Mouse (Mus musculus) Muller cell, postnatal 12 days (primary cell): ENCODE data around the gene Cyb561a3.
"Not testable (repeated sequence)": the region's sequence is repeated elsewhere in the genome, so short reads cannot be mapped to it uniquely, and the experiment has no call there.

Experiments
- DNase-seq: peaks from one replicate; pipeline ENCODE4 v3.0.0-alpha.2; 2015; ENCODE audit errors: inconsistent ontology term

The Cyb561a3 gene

GRCm38 (mm10) chr19:10576690-10577561 lies at the start of gene Cyb561a3, which contains the start of gene Tmem138:
Gene Cyb561a3 (plus strand): TSS chr19:10577172.
Gene Tmem138 (minus strand): TSS chr19:10577362.
- peak; percentile 94 for DNase-seq

GRCm38 (mm10) chr19:10530082-10530481 lies 46.9 kb upstream of the Cyb561a3 start:
- no peak for DNase-seq

GRCm38 (mm10) chr19:10539454-10539853 lies 37.5 kb upstream of the Cyb561a3 start:
- DNase-seq = no peak

- DNase-seq = peak; percentile 77
Observed at GRCm38 (mm10) chr19:10555624-10556510, 21.1 kb upstream of the Cyb561a3 start, which contains the start of gene Tmem216. Gene Tmem216 (minus strand): TSS chr19:10556238.

DNA sequence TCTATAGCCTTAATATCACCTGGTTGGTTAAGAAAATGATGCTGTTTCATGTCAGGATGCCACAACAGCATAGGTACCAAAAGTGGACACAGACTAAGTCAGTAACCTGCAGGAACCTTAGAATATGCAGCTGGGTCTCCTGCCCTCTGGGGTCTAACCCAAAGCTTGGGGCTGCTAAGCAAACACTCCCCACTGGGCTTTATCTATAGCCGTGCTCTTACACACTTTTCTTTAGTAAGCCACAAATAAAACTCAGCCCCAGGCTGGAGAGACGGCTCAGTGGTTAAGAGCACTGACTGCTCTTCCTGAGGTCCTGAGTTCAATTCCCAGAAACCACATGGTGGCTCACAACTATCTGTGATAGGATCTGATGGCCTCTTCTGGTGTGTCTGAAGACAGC lies 20.0 kb upstream of the Cyb561a3 start:
- no peak for DNase-seq

DNA sequence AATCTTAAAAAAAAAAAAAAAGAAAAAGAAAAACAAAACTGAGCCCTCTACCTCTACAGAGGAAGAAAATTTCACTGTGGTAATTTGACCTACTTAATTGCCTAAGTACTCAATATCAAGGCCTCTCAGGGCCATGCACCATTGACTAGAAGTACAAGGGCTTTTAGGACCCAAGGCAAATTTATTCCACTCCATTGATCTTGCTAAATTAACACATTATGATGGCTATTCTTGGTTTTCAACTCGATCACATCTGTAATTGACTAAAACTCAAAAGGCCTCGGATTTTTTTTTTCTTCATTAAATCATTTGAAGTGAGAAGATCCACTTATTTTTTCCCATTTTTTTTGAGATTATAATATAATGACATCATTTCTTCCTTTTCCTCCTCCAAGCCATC lies 19.5 kb upstream of the Cyb561a3 start:
- DNase-seq = no peak

- not testable (repeated sequence) for DNase-seq
Observed at GRCm38 (mm10) chr19:10557837-10558375, 19.1 kb upstream of the Cyb561a3 start.

- DNase-seq = no peak
Observed at GRCm38 (mm10) chr19:10560108-10560507, 16.9 kb upstream of the Cyb561a3 start.

GRCm38 (mm10) chr19:10561558-10562314 lies 15.2 kb upstream of the Cyb561a3 start:
- peak; percentile 90 for DNase-seq

DNA sequence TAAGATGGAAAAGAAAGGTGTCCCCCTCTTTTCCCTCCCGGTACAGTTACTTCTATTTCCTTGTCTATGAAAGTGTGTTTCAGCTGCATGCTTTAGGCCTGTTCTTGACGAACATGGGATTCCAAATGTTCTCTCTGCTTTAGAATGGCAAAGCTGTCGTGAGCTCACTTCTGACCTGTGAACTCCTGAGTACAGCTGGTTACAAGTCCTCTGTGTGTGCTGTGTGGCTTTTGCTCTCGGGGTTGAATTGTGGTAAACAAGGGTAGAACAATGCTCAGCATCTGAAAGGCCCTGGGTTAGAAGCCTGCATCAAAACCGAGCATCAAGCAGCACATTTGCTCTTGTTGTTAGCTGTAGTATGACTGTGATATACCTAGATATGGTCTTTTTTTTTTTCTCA lies 14.6 kb upstream of the Cyb561a3 start:
- DNase-seq = no peak

DNA sequence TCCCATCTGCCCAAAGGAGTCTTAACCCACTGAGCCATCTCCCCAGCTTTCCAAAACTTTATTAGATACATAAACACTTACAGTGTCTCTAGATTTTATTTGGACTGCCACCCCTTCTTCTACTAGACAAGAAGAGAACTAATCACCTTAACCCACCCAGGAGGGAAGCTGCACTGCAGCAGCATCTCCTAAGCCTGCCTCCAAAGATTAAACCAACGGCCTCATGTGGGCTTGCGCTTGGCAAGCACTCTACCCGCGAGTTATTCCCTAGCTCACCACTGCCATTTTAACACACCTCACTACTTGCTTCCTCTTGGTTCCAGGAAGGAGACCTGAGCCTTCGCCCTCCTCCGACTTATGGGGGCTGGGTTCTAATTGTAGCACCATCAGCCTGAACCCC lies 12.7 kb upstream of the Cyb561a3 start:
- DNase-seq = no peak

- no peak for DNase-seq
Observed at GRCm38 (mm10) chr19:10565217-10565616, 11.8 kb upstream of the Cyb561a3 start.

DNA sequence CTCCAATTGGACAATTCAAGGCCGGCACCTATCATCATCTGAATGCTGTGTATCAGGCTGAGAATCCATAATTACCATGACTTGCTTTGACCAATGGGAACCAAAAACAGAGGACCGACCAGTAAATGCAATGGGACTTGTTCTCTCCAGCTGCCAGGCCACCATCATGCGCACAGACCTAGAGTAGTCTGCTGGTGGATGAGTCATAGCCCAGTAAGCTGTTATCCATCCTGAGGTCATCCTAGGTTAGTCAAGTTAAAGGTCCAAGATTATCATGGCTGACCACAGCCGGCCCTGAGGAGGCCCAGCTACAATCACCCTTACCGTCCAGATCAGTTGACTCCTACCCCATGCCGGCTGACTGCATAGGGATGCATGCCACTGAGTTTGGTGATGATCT lies 7.3 kb upstream of the Cyb561a3 start:
- no peak for DNase-seq

- no peak for DNase-seq
Observed at GRCm38 (mm10) chr19:10580102-10580501, 3.1 kb downstream of the Cyb561a3 start.

DNA sequence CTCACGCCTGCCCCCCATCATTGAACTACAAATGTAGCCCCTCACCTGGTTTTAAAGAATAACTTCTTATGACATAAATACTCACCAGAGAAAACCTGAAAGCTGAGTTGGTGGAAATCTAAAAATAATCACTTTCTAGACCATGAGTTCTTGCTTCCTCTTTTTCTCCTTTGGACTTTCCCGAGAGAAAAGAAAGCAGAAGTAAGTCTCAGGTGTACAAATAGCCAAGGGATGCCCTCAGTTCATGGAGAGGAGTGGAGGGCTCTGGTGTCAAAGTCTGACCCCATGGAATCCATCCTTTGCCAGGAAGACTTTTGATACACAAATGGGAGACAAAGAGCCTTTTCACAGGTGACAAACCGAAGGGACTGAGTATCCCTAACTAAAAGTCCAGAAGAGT lies 3.8 kb downstream of the Cyb561a3 start:
- DNase-seq = no peak

GRCm38 (mm10) chr19:10581984-10582383 lies 5.0 kb downstream of the Cyb561a3 start:
- no peak for DNase-seq

GRCm38 (mm10) chr19:10583550-10584146 lies 6.7 kb downstream of the Cyb561a3 start:
- no peak for DNase-seq

DNA sequence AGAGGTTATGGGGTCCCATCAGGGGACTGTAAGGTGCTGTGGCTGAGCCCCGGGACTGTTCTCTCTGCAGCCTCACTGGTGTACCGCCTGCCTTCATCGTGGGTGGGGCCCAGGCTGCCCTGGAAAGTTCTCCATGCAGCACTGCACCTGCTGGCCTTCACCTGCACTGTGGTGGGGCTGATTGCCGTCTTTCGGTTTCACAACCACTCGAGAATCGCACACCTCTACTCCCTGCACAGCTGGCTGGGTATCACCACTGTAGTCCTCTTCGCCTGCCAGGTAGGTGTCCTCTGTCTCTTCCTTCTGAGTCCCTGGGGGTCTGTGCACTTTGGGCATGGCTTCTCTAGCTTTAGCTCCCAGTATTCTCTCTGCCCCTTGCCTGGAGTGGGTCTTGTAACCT lies 8.1 kb downstream of the Cyb561a3 start:
- no peak for DNase-seq

DNA sequence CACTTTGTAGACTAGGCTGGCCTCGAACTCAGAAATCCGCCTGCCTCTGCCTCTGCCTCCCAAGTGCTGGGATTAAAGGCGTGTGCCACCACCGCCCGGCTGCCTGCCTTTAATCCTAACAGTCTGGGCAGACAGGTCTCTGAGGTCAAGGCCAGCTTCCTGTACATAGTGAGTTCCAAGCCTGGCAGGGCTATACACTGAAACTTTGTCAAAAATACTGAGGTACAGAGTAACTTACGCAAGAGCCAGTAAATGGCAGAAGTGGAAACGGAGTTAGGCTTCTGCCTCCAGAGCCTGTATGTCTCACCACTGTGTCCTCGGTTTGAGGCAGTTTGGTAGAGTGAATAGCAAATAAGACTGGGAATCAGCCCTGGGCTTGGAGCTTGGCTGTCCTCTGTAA lies 10.3 kb downstream of the Cyb561a3 start:
- DNase-seq = no peak

GRCm38 (mm10) chr19:10589127-10589857 lies 12.3 kb downstream of the Cyb561a3 start:
- DNase-seq = no peak
